In genomic region chr10:40350245-40350932, GRCm38 (mm10) we compare ENCODE assay signal across 8 mouse cellular contexts. TPM values are rescaled to one million over a fixed set of nuclear protein-coding genes. Genes with fewer than 3 reads are reported as not detected.
A peak's percentile ranks its signal among the peaks of the same experiment; 100 is the strongest.
DNase-seq lines count a peak whose midpoint lies in the region; ATAC-seq and TF ChIP-seq lines count a peak whose summit lies in the region.

No protein-coding gene starts in this region.

- no peaks in the 10 kb centered on the region for H3K9me3 ChIP-seq in erythroblast, embryonic 14.5 days (ENCODE audit: control insufficient read depth, low read length)
- no peaks in the 10 kb centered on the region for H3K9me3 ChIP-seq in forebrain, embryonic 15.5 days
- H3K9me3 ChIP-seq in liver, embryonic 12.5 days (replicated peaks), result no peaks in the 10 kb centered on the region

- no peak for DNase-seq in adrenal gland, postnatal 10 days
- DNase-seq in adipocyte (ENCODE audit: low spot score), result no peak
- no peak for DNase-seq in layer of hippocampus, postnatal 14 days (ENCODE audit: low spot score in 2 of 2)

- peak overlapping the region; percentile 76 for H3K4me2 ChIP-seq in forebrain, embryonic 15.5 days (replicated peaks)
- H3K4me2 ChIP-seq in liver, embryonic 12.5 days, result peak overlapping the region; percentile 83

- peaks cover 50% of the 10 kb centered on the region for H3K79me2 ChIP-seq in C2C12 (ENCODE audit: control insufficient read depth, insufficient read depth)

- H3ac ChIP-seq in C2C12 (ENCODE audit: control insufficient read depth, insufficient read length, low read depth), result peak overlapping the region; percentile 91

- H3K79me3 ChIP-seq in C2C12 (ENCODE audit: low read depth), result peaks cover 8% of the 10 kb centered on the region

- H3K4me1 ChIP-seq in erythroblast, embryonic 14.5 days (ENCODE audit: control insufficient read depth), result peaks cover 35% of the 10 kb centered on the region
- H3K4me1 ChIP-seq in forebrain, embryonic 15.5 days, result peaks cover 34% of the 10 kb centered on the region
- peaks cover 33% of the 10 kb centered on the region for H3K4me1 ChIP-seq in liver, embryonic 12.5 days

- ATAC-seq in erythroblast, adult 5-6 weeks (replicated peaks; ENCODE audit: low FRiP score, poor library complexity, severe bottlenecking), result no peak
- ATAC-seq in forebrain, embryonic 15.5 days (replicated peaks), result no peak
- no peak for ATAC-seq in liver, embryonic 12.5 days

- no peaks in the 10 kb centered on the region for H3K36me3 ChIP-seq in erythroblast, embryonic 14.5 days (ENCODE audit: control insufficient read depth)
- H3K36me3 ChIP-seq in C2C12 (ENCODE audit: control insufficient read depth, insufficient read depth), result no peaks in the 10 kb centered on the region
- no peaks in the 10 kb centered on the region for H3K36me3 ChIP-seq in forebrain, embryonic 15.5 days
- H3K36me3 ChIP-seq in liver, embryonic 12.5 days, result no peaks in the 10 kb centered on the region

- 54% methylated on average over 12 of the region's 12 CpGs for WGBS in forebrain, embryonic 15.5 days
- 41% methylated on average over 12 of the region's 12 CpGs for WGBS in liver, embryonic 12.5 days (ENCODE audit: insufficient replicate concordance)

- peaks cover 3% of the 10 kb centered on the region; the same call in 1 of the 2 replicates for H3K27me3 ChIP-seq in erythroblast, embryonic 14.5 days (ENCODE audit: control insufficient read depth)
- H3K27me3 ChIP-seq in C2C12 (ENCODE audit: control insufficient read depth, insufficient read depth, insufficient read length), result no peaks in the 10 kb centered on the region
- no peaks in the 10 kb centered on the region for H3K27me3 ChIP-seq in forebrain, embryonic 15.5 days
- H3K27me3 ChIP-seq in liver, embryonic 12.5 days (replicated peaks), result no peaks in the 10 kb centered on the region

- TF ChIP-seq CTCF in C2C12 (IDR thresholded peaks at IDR 0.05; ENCODE audit: control insufficient read depth, insufficient read depth, insufficient read length), result no peak

- peak overlapping the region; percentile 100 for H3K4me3 ChIP-seq in erythroblast, embryonic 14.5 days (replicated peaks)
- H3K4me3 ChIP-seq in C2C12 (ENCODE audit: insufficient read depth, poor library complexity, severe bottlenecking), result peak overlapping the region; percentile 92
- H3K4me3 ChIP-seq in forebrain, embryonic 15.5 days, result peak overlapping the region; percentile 92
- peak overlapping the region; percentile 84 for H3K4me3 ChIP-seq in liver, embryonic 12.5 days

- peak overlapping the region; percentile 99; the same call in 1 of the 2 replicates for H3K27ac ChIP-seq in forebrain, embryonic 15.5 days (replicated peaks)
- peak overlapping the region; percentile 99 for H3K27ac ChIP-seq in liver, embryonic 12.5 days

- H3K9ac ChIP-seq in forebrain, embryonic 15.5 days (replicated peaks), result peak overlapping the region; percentile 83
- peak overlapping the region; percentile 90 for H3K9ac ChIP-seq in liver, embryonic 12.5 days

TF ChIP-seq in C2C12, 6 proteins besides CTCF, POLR2A, EP300 and RAD21:
- TF ChIP-seq MYOG (IDR thresholded peaks at IDR 0.05; ENCODE audit: control insufficient read depth, extremely low read depth, insufficient read length), result no peak
- TF ChIP-seq MAX (IDR thresholded peaks at IDR 0.05), result no peak
- TF ChIP-seq FOSL1 (IDR thresholded peaks at IDR 0.05; ENCODE audit: insufficient read depth, low read length, poor library complexity, severe bottlenecking), result no peak
- no peak for TF ChIP-seq MYOD1 (IDR thresholded peaks at IDR 0.05; ENCODE audit: control insufficient read depth, insufficient read length, low read depth)
- TF ChIP-seq USF1 (IDR thresholded peaks at IDR 0.05; ENCODE audit: low read depth), result no peak
- no peak for TF ChIP-seq CEBPB (IDR thresholded peaks at IDR 0.05; ENCODE audit: low read depth)

RNA-seq across cellular contexts. Expression of gene Cdk19, which starts 11.0 kb away (rescaled TPM):
- 0.45 and 0.47 TPM in 2 replicates for polyA plus RNA-seq in erythroblast, embryonic 14.5 days (2012)
- 13.6 and 21.9 TPM in 2 replicates for total RNA-seq in erythroblast, adult 5-6 weeks (2015; ENCODE audit: low replicate concordance)
- total RNA-seq in erythroblast, adult 5-6 weeks (2017; ENCODE audit: low replicate concordance), result 11.4 and 12.0 TPM in 2 replicates
- 3.9 TPM for polyA plus RNA-seq in C2C12 (2012; fragmentation: generic; extraction: Trizol)
- polyA plus RNA-seq in forebrain, embryonic 15.5 days (2015; fragmentation: Nextera tagmentation; extraction: Ambion mirVana), result 18.9 and 19.7 TPM in 2 replicates
- 4.4 and 4.8 TPM in 2 replicates for polyA plus RNA-seq in liver, embryonic 12.5 days (2016; fragmentation: Nextera tagmentation; extraction: Ambion mirVana)
- total RNA-seq in adrenal gland, postnatal 10 days (2021), result 10 to 100 TPM; 11.9 to 12.9 TPM
- total RNA-seq in layer of hippocampus, postnatal 14 days (2021), result 10 to 100 TPM; 27.2 to 27.3 TPM

RNA-seq across cellular contexts. Expression of gene Amd1, which starts 48.4 kb away (rescaled TPM):
- polyA plus RNA-seq in erythroblast, embryonic 14.5 days (2012), result 0.27 and 0.69 TPM in 2 replicates
- 49.9 and 70.3 TPM in 2 replicates for total RNA-seq in erythroblast, adult 5-6 weeks (2015; ENCODE audit: low replicate concordance)
- 60.2 and 63.1 TPM in 2 replicates for total RNA-seq in erythroblast, adult 5-6 weeks (2017; ENCODE audit: low replicate concordance)
- 43.8 TPM for polyA plus RNA-seq in C2C12 (2012; fragmentation: generic; extraction: Trizol)
- 41.8 and 43.2 TPM in 2 replicates for polyA plus RNA-seq in forebrain, embryonic 15.5 days (2015; fragmentation: Nextera tagmentation; extraction: Ambion mirVana)
- polyA plus RNA-seq in liver, embryonic 12.5 days (2016; fragmentation: Nextera tagmentation; extraction: Ambion mirVana), result 82.8 and 90.3 TPM in 2 replicates
- total RNA-seq in adrenal gland, postnatal 10 days (2021), result 10 to 100 TPM; 30.2 to 31.8 TPM
- 10 to 100 TPM; 48.8 to 53.7 TPM for total RNA-seq in layer of hippocampus, postnatal 14 days (2021)

Comparison
In these comparisons a context has a peak if more than half of its experiments do, and no peak if none do; other contexts are left out.
1. RNA of gene Amd1, which starts 48.4 kb away (polyA plus RNA-seq): 82.8 to 90.3 TPM in liver, embryonic 12.5 days, 43.8 TPM in C2C12 (single experiment) and 41.8 to 43.2 TPM in forebrain, embryonic 15.5 days; 0.27 to 0.69 TPM in erythroblast, embryonic 14.5 days; every median in the first group is over 10 times any median in the second.
2. Peak in every context shown above with its lines, with median percentiles within 50 percentile points of each other: H3K4me3 ChIP-seq.